Mouse (Mus musculus) heart, adult 8-10 months (tissue): ENCODE measurements at regions not wholly inside any gene's neighbourhood (a gene's known extent, or its start where the extent isn't known, plus 50 kb on each side); places are given as distances from the start of the nearest gene placed in this dataset.

Experiments
- DNase-seq: peaks from one replicate; pipeline ENCODE4 v3.0.0; 2022; ENCODE audit warnings: low spot score

GRCm38 (mm10) chr1:121842381-121843075 lies 274.7 kb upstream of the Ddx18 start:
- DNase-seq, result no peak

GRCm38 (mm10) chr1:121833559-121833958 lies 265.8 kb upstream of the Ddx18 start:
- no peak for DNase-seq

GRCm38 (mm10) chr1:121830242-121830641 lies 262.5 kb upstream of the Ddx18 start:
- no peak for DNase-seq

- DNase-seq, result no peak
Measured at GRCm38 (mm10) chr1:121822950-121823349, 255.2 kb upstream of the Ddx18 start.

GRCm38 (mm10) chr1:121803338-121803737 lies 235.5 kb upstream of the Ddx18 start:
- DNase-seq, result no peak

GRCm38 (mm10) chr1:121802476-121802875 lies 234.7 kb upstream of the Ddx18 start:
- DNase-seq, result no peak

- DNase-seq, result no peak
Measured at GRCm38 (mm10) chr1:121798502-121798901, 230.7 kb upstream of the Ddx18 start.

GRCm38 (mm10) chr1:121795024-121795786 lies 227.4 kb upstream of the Ddx18 start:
- no peak for DNase-seq

GRCm38 (mm10) chr1:121785631-121786030 lies 217.8 kb upstream of the Ddx18 start:
- no peak for DNase-seq

GRCm38 (mm10) chr1:121773988-121774387 lies 206.2 kb upstream of the Ddx18 start:
- DNase-seq, result no peak

- no peak for DNase-seq
Measured at GRCm38 (mm10) chr1:121771444-121771843, 203.7 kb upstream of the Ddx18 start.

- no peak for DNase-seq
Measured at GRCm38 (mm10) chr1:121770936-121771335, 203.1 kb upstream of the Ddx18 start.

- no peak for DNase-seq
Measured at GRCm38 (mm10) chr1:121760086-121760485, 192.3 kb upstream of the Ddx18 start.

GRCm38 (mm10) chr1:121745181-121745580 lies 177.4 kb upstream of the Ddx18 start:
- no peak for DNase-seq

- no peak for DNase-seq
Measured at GRCm38 (mm10) chr1:121735113-121735719, 167.4 kb upstream of the Ddx18 start.

- no peak for DNase-seq
Measured at GRCm38 (mm10) chr1:121734456-121735112, 166.8 kb upstream of the Ddx18 start.

- DNase-seq, result no peak
Measured at GRCm38 (mm10) chr1:121709317-121709860, 141.6 kb upstream of the Ddx18 start.

GRCm38 (mm10) chr1:121708301-121708700 lies 140.5 kb upstream of the Ddx18 start:
- DNase-seq, result no peak

GRCm38 (mm10) chr1:121701826-121702225 lies 134.0 kb upstream of the Ddx18 start:
- DNase-seq, result no peak

GRCm38 (mm10) chr1:121653901-121654300 lies 86.1 kb upstream of the Ddx18 start:
- no peak for DNase-seq

GRCm38 (mm10) chr1:121650071-121650470 lies 82.3 kb upstream of the Ddx18 start:
- no peak for DNase-seq

- DNase-seq, result peak; percentile 15
Measured at GRCm38 (mm10) chr1:121631466-121631865, 63.7 kb upstream of the Ddx18 start.
